Mouse (Mus musculus): ENCODE results near the gene Zfp969. TPM values are rescaled to one million over a fixed set of nuclear protein-coding genes. Genes with fewer than 3 reads are reported as not detected.
"Not testable (repeated sequence)": the region's sequence is repeated elsewhere in the genome, so short reads cannot be mapped to it uniquely, and the experiment has no call there.

Zfp969 gene
- not detected in 2 replicates for polyA plus RNA-seq (2012; rRNA removed)

DNA sequence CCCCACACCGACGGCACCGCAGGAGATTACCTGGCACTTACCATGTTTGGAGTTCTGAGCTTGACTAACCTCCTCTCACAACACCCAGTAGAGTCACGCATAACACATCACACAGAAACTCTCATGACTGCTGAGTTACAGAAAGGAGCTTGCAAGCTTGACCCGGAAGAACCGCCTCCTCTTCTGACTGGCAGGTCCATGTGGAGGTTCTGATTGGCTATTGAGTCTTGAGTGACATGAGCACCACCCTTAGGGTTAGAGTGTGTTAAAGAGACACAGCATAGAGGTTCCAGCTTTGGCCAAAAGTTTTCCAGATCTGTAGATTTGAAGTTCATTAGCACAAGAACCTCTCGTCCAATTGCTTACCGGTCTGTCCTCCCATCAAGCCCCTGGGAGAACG lies at the start of gene Zfp969:
Gene Zfp969 (minus strand): TSS at position 101 of the 400 bp plus-strand sequence.
- not testable (repeated sequence) for H3K27ac ChIP-seq (ENCODE audit: insufficient read depth, low read depth, low read length); H3K27me3 ChIP-seq (ENCODE audit: control insufficient read depth, insufficient read depth, low read length); H3K36me3 ChIP-seq (ENCODE audit: control insufficient read depth, insufficient read depth, low read length); H3K4me1 ChIP-seq (ENCODE audit: control insufficient read depth, insufficient read depth, insufficient read length, low read length); H3K4me3 ChIP-seq (ENCODE audit: low read depth, low read length)
- WGBS, result no CpG with 5 or more reads among the region's 9 CpGs

DNA sequence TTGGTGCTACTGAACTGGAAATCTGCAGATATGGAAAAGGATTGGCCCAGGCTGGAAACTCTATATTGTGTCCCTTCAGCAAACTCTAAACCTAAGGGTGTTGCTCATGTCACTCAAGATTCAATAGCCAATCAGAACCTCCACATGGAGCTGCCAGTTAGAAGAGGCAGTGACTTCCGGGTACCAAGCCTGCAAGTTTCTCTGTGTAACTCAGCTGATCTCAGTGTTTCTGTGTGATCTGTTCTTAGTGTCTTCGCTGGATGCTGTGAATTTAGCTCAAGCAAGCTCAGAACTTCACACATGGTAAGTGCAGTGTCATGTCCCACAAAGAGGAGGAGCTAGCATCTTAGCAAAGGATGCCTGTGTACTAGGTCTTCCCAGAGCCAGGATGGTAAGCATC lies 37.8 kb upstream of the Zfp969 start, which contains the start of gene Gm2007:
Gene Gm2007 (plus strand): TSS at position 301 of the 400 bp plus-strand sequence.
- not testable (repeated sequence) for H3K4me3 ChIP-seq (ENCODE audit: low read depth, low read length); H3K4me1 ChIP-seq (ENCODE audit: control insufficient read depth, insufficient read depth, insufficient read length, low read length); H3K27ac ChIP-seq (ENCODE audit: insufficient read depth, low read depth, low read length); H3K27me3 ChIP-seq (ENCODE audit: control insufficient read depth, insufficient read depth, low read length); H3K36me3 ChIP-seq (ENCODE audit: control insufficient read depth, insufficient read depth, low read length)
- WGBS, result no CpG with 5 or more reads among the region's 2 CpGs

DNA sequence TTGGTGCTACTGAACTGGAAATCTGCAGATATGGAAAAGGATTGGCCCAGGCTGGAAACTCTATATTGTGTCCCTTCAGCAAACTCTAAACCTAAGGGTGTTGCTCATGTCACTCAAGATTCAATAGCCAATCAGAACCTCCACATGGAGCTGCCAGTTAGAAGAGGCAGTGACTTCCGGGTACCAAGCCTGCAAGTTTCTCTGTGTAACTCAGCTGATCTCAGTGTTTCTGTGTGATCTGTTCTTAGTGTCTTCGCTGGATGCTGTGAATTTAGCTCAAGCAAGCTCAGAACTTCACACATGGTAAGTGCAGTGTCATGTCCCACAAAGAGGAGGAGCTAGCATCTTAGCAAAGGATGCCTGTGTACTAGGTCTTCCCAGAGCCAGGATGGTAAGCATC lies 59.8 kb downstream of the Zfp969 start, which contains the start of gene Gm11007:
Gene Gm11007 (plus strand): TSS at position 301 of the 400 bp plus-strand sequence.
- H3K27ac ChIP-seq (ENCODE audit: insufficient read depth, low read depth, low read length); H3K4me3 ChIP-seq (ENCODE audit: low read depth, low read length); H3K4me1 ChIP-seq (ENCODE audit: control insufficient read depth, insufficient read depth, insufficient read length, low read length); H3K36me3 ChIP-seq (ENCODE audit: control insufficient read depth, insufficient read depth, low read length); H3K27me3 ChIP-seq (ENCODE audit: control insufficient read depth, insufficient read depth, low read length): not testable (repeated sequence)
- no CpG with 5 or more reads among the region's 2 CpGs for WGBS

Other genes starting within 250 kb of the Zfp969 start
- not detected in 2 replicates for gene Zfp965, start 233.7 kb downstream of the Zfp969 start, polyA plus RNA-seq (2012; rRNA removed)
- gene Gm11007, start 59.7 kb downstream of the Zfp969 start, polyA plus RNA-seq (2012; rRNA removed), result not detected in 2 replicates
- gene Gm2007, start 37.9 kb upstream of the Zfp969 start, polyA plus RNA-seq (2012; rRNA removed), result not detected in 2 replicates
- gene Gm14288, start 97.4 kb upstream of the Zfp969 start, polyA plus RNA-seq (2012; rRNA removed), result 0.15 and 0.18 TPM in 2 replicates
- 0.42 TPM in 1 of 2 replicates, not detected in the other for gene Gm6710, start 165.6 kb upstream of the Zfp969 start, polyA plus RNA-seq (2012; rRNA removed)
- 0.20 TPM in 1 of 2 replicates, not detected in the other for gene Zfp966, start 227.5 kb upstream of the Zfp969 start, polyA plus RNA-seq (2012; rRNA removed)

All from small intestine, adult 2 months (tissue).